Mouse (Mus musculus): ENCODE data around the gene Chrna9.
"Not testable (repeated sequence)": the region's sequence is repeated elsewhere in the genome, so short reads cannot be mapped to it uniquely, and the experiment has no call there.

Gene Chrna9

DNA sequence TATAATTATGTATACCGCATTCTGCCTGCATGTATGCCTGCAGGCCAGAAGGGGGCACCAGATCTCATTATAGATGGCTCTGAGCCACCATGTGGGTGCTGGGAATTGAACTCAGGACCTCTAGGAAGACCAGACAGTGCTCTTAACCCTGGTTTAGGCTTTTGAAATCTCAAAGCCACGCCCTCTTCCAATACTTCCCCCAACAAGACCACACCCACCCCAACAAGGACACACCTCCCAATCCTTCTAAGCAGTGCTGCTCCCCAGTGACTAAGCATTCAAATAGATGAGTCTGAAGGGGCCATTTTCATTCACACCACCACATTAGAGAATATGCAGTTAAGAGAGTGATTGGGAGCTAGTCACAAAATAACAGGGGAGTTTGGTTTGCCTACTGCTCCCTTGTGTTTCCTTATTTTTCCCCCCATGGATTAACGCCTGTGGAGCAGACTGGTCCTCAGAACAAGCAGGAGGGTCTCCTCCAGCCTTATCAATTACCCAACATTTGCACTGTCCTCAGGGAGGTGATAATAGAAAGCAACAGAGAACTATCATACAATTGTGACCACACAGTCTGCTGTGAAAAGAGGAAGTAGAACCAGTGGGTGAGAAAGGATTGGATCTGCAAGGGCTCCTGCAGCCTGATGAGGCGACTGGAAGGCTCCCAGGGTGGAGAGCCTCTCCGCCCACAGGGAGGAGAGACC lies 25.3 kb downstream of the Chrna9 start:
- DNase-seq (ENCODE audit: low read depth), result peak; percentile 75

- DNase-seq (ENCODE audit: low read depth), result no peak
Measured at GRCm38 (mm10) chr5:65960597-65960950, 25.9 kb downstream of the Chrna9 start.

GRCm38 (mm10) chr5:65963291-65963690 lies 28.6 kb downstream of the Chrna9 start:
- DNase-seq (ENCODE audit: low read depth), result no peak

GRCm38 (mm10) chr5:65965771-65966279 lies 31.1 kb downstream of the Chrna9 start:
- peak; percentile 31 for DNase-seq (ENCODE audit: low read depth)

DNA sequence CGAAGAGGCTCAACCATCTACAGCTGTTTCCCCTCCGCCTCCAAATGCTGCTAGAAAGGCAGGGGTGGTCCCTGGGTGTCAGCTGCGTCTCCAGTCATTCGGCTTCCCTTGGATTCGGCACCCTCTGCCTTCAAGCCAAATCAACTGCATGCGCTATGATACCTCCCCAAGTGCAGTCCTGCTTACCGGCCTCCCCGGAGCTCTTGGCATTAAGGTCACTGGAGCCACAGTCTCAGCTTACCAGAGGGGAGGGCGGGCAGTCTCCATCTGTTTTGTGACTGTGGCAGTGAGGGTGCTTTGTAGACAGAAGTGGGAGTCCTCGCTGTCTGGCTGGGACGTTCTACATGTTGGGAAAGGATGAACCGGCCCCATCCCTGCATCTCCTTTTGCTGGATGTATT lies 32.4 kb downstream of the Chrna9 start:
- no peak for DNase-seq (ENCODE audit: low read depth)

- DNase-seq (ENCODE audit: low read depth), result no peak
Measured at GRCm38 (mm10) chr5:65968004-65968403, 33.3 kb downstream of the Chrna9 start.

- peak; percentile 65 for DNase-seq (ENCODE audit: low read depth)
Measured at GRCm38 (mm10) chr5:65973189-65973588, 38.5 kb downstream of the Chrna9 start.

DNA sequence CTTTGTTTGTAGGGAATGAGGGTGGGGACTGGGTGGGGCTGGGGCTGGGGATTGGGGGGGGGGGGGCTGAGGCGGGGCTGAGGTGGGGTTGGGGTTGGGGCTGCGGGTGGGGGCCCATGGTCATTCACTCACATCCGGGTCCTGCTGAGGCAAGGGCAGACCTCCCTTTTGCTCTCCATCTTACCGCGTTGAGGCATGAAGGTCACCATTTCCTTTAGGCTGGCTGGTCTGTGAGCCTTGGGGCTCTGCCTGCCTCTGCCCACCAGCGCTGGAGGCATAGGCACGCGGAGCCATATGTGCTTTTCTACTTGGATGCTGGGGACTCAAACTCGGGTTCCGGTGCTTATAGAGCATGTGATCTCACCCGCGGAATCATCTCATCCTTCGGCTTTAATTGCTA lies 41.0 kb downstream of the Chrna9 start:
- no peak for DNase-seq (ENCODE audit: low read depth)

DNA sequence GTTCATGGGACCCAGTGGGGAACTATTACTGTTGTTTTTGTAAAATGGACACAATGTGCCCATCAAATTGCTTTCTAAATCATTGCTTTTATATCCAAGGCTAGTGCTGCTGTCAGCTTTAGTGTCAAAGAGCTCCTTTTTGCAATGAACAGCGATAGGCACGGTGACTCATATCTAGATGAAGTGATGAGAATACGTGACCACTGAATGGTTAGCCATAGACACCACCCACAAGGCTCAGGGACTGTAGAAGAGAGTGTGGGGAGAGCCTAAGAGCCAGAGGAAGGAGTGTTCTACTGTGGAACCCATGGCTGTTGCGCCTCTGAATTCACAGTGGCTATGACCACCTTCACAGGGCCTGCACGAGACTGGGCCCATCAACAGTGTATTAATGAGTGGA lies 51.7 kb downstream of the Chrna9 start:
- DNase-seq (ENCODE audit: low read depth), result peak; percentile 84

DNA sequence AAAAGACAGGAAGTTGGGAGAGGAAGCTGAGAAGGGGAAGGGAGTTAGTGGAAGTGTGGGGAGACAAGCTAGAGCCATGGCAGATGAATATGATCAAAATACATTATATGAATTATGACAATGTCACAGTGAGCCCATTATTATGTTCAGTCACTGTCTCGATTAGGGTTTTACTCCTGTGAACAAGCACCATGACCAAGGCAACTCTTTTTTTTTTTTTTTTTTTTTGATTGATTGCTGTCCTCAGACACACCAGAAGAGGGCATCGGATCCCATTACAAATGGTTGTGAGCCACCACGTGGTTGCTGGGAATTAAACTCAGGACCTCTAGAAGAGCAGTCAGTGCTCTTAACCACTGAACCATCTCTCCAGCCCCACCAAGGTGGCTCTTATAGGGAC lies 52.3 kb downstream of the Chrna9 start:
- not testable (repeated sequence) for DNase-seq (ENCODE audit: low read depth)

- DNase-seq (ENCODE audit: low read depth), result peak; percentile 89
Measured at GRCm38 (mm10) chr5:65991191-65991590, 56.5 kb downstream of the Chrna9 start.

DNA sequence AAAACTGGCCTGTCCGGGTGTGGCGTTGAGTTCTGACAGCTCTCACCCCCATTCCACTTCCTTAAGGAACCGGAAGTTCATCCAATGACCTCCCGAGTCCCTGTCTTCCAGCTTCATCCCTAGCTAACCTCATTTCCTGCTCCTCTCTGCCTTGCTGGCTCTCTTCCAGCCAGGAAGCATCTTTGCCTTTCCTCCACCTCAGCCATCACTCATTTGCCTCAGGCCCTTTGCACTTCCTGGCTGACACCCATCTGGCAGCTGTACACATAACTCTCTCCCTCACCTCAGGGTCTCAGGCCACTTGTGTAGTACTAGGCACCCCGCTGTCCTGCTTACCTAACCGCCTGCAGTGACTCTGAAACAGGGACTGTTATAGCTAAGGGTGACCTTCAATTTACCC lies 59.9 kb downstream of the Chrna9 start:
- DNase-seq (ENCODE audit: low read depth), result no peak

- DNase-seq (ENCODE audit: low read depth), result no peak
Measured at GRCm38 (mm10) chr5:65997813-65998212, 63.1 kb downstream of the Chrna9 start.

GRCm38 (mm10) chr5:65999106-65999505 lies 64.4 kb downstream of the Chrna9 start:
- no peak for DNase-seq (ENCODE audit: low read depth)

GRCm38 (mm10) chr5:66000074-66000473 lies 65.4 kb downstream of the Chrna9 start:
- no peak for DNase-seq (ENCODE audit: low read depth)

- peak; percentile 20 for DNase-seq (ENCODE audit: low read depth)
Measured at GRCm38 (mm10) chr5:66000567-66001125, 65.9 kb downstream of the Chrna9 start.

- DNase-seq (ENCODE audit: low read depth), result peak; percentile 46
Measured at GRCm38 (mm10) chr5:66001232-66001631, 66.5 kb downstream of the Chrna9 start.

DNA sequence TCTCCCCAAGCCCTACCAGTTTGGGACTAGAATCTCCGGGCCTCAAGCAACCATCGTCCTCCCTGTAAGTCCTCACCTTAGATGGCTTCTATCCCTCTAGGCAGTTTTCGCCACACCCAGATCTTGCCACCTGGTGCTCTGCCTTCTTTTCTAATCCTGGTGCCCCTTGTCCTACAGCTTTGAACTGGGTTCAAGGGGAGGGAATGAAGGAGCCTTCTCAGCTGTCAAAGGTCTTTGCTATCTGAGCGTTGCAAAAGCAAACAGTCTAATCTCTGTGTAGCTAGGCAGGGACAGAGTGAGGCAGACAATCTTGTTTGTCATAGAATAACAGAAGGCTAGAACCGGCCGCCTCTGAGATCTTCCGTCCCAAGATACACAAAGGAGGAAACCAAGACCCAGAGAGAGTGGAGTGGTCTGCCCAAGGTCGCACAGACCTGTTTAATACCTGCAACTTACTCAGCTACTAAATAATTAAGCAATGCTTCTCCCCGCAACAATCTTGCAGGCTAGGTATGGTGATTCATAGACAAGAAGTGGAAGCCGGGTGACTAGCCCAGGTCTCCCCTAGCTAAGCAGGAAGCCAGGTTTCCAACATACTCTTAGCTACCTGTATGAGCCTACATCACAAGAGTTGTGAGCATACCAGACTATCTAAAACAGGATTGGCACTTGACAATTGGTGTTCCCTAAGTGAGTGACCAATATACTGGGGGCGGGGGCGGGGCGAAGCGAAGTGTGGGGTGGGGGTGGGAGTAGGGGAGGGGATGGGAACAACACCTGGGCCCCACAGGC lies 69.6 kb downstream of the Chrna9 start, which contains the start of gene 9130230L23Rik:
Gene 9130230L23Rik (minus strand): TSS at position 152 of the 792 bp plus-strand sequence.
- DNase-seq (ENCODE audit: low read depth), result no peak

- no peak for DNase-seq (ENCODE audit: low read depth)
Measured at GRCm38 (mm10) chr5:66005041-66005678, 70.4 kb downstream of the Chrna9 start.

- DNase-seq (ENCODE audit: low read depth), result no peak
Measured at GRCm38 (mm10) chr5:66008245-66008967, 73.7 kb downstream of the Chrna9 start.

DNA sequence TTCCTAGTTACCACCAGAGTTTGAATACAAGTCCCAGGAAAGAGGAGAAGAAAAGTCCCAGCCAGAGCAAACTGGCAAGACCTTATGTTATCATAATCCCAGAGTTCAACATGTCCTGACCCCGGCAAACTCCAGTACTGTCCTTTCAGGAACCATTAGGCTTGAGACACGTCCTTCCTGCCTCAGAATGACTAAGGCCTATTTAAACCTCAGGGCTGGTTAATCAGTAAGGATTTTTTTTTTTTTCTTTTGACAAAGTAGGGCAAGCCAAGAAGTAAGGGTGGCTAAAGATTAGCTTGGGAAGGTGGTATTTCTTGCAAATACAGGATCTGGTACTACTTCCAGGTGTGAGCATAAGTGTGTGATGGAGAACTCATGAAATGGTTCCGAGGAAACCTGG lies 79.3 kb downstream of the Chrna9 start:
- DNase-seq (ENCODE audit: low read depth), result peak; percentile 56

DNA sequence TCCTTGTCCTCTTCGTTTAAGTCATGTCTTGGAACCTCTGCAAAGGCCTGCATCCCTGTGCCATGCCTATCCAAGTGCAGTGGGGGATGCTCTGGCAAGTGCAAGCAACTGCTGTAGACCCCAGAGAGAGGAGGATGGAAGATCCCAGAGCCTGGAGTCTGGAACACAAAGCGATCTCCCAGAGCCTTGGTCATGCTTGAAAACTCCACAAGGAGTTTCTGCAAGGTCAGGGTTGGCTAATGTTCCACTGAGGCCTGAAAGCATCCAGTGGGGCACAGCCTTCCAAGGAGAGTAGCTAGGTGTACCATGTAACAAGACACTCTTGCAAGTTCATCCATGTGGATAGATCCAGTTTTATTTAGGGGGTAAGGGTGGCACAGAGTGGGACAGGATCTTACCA lies 79.7 kb downstream of the Chrna9 start:
- DNase-seq (ENCODE audit: low read depth), result no peak
